Mouse (Mus musculus): ENCODE measurements around the gene Ccn6. TPM values are rescaled to one million over a fixed set of nuclear protein-coding genes. Genes with fewer than 3 reads are reported as not detected.
"Not testable (repeated sequence)": the region's sequence is repeated elsewhere in the genome, so short reads cannot be mapped to it uniquely, and the experiment has no call there.

Ccn6 gene
- not detected in 2 replicates for polyA plus RNA-seq (2015; fragmentation: Nextera tagmentation; extraction: Ambion mirVana)

- H3K9me3 ChIP-seq (ENCODE audit: control insufficient read depth): no peaks in the 10 kb centered on the region
- no peaks in the 10 kb centered on the region for H3K36me3 ChIP-seq (ENCODE audit: control insufficient read depth, insufficient read depth)
- ATAC-seq: no peak
- no peak within 1 kb of the TSS for H3K27ac ChIP-seq (ENCODE audit: low read depth, low read length)
- no peak within 1 kb of the TSS for H3K4me3 ChIP-seq (ENCODE audit: low read depth, low read length)
- no peaks in the 10 kb centered on the region for H3K4me1 ChIP-seq (replicated peaks; ENCODE audit: control insufficient read depth, insufficient read depth, low read length)
- WGBS: 85% methylated on average over 10 of the region's 10 CpGs
- peak within 1 kb of the TSS; percentile 43; the same call in 1 of the 2 replicates for H3K4me2 ChIP-seq (replicated peaks; ENCODE audit: low read depth)
- H3K27me3 ChIP-seq (replicated peaks; ENCODE audit: control insufficient read depth, insufficient read depth, low read length): no peaks in the 10 kb centered on the region
- no peak for TF ChIP-seq CTCF (IDR thresholded peaks at IDR 0.05; ENCODE audit: low read depth)
- H3K9ac ChIP-seq (ENCODE audit: low read depth, low read length): no peak within 1 kb of the TSS
Observed at GRCm38 (mm10) chr10:39163694-39164093, at the start of gene Ccn6. Gene Ccn6, minus strand, starts transcription at chr10:39163794.

- no peak for TF ChIP-seq CTCF (IDR thresholded peaks at IDR 0.05; ENCODE audit: low read depth)
- no peak for ATAC-seq
- H3K9ac ChIP-seq (ENCODE audit: low read depth, low read length): no peak overlapping the region
- H3K27ac ChIP-seq (ENCODE audit: low read depth, low read length): no peak overlapping the region
- no peak overlapping the region for H3K4me2 ChIP-seq (replicated peaks; ENCODE audit: low read depth)
- no peaks in the 10 kb centered on the region for H3K36me3 ChIP-seq (ENCODE audit: control insufficient read depth, insufficient read depth)
- H3K4me3 ChIP-seq (ENCODE audit: low read depth, low read length): no peak overlapping the region
- no peaks in the 10 kb centered on the region for H3K27me3 ChIP-seq (replicated peaks; ENCODE audit: control insufficient read depth, insufficient read depth, low read length)
- H3K9me3 ChIP-seq (ENCODE audit: control insufficient read depth): 0 out of 2 replicates have a peak, but pooled peaks cover 4% of the 10 kb centered on the region
- H3K4me1 ChIP-seq (replicated peaks; ENCODE audit: control insufficient read depth, insufficient read depth, low read length): no peaks in the 10 kb centered on the region
Observed at GRCm38 (mm10) chr10:39210031-39210430, 46.4 kb upstream of the Ccn6 start.

GRCm38 (mm10) chr10:39209161-39210025 lies 45.8 kb upstream of the Ccn6 start:
- Histone ChIP-seq H3K27me3 (replicated peaks; ENCODE audit: control insufficient read depth, insufficient read depth, low read length) (no peaks in the 10 kb centered on the region), H3K9ac (ENCODE audit: low read depth, low read length) (no peak overlapping the region), H3K27ac (ENCODE audit: low read depth, low read length) (no peak overlapping the region), H3K4me3 (ENCODE audit: low read depth, low read length) (no peak overlapping the region), H3K4me2 (replicated peaks; ENCODE audit: low read depth) (no peak overlapping the region), H3K9me3 (ENCODE audit: control insufficient read depth) (0 out of 2 replicates have a peak, but pooled peaks cover 4% of the 10 kb centered on the region), H3K36me3 (ENCODE audit: control insufficient read depth, insufficient read depth) (no peaks in the 10 kb centered on the region), H3K4me1 (replicated peaks; ENCODE audit: control insufficient read depth, insufficient read depth, low read length) (no peaks in the 10 kb centered on the region)
- TF ChIP-seq CTCF (IDR thresholded peaks at IDR 0.05; ENCODE audit: low read depth): no peak
- WGBS: 56% methylated on average over 10 of the region's 10 CpGs
- ATAC-seq: no peak

DNA sequence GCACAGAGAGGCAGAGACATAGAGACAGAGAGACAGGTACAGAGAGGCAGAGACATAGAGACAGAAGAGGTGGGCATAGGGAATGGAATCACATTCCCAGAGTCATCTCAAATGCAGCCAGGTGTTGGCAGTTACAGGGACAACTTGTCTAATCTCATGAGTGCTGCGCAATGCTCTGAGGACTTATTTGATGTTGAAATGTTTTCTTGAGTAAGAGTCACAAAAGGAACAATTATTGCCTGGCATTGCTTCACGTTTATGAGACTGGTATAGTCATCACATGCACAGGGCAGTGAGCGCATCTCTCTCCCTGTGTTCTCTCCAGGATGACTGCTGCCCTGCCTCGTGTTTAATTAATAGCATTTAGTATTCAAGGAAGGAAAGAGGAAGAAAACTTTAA lies 45.1 kb upstream of the Ccn6 start:
- H3K9ac ChIP-seq (ENCODE audit: low read depth, low read length): no peak overlapping the region
- no peaks in the 10 kb centered on the region for H3K36me3 ChIP-seq (ENCODE audit: control insufficient read depth, insufficient read depth)
- TF ChIP-seq CTCF (IDR thresholded peaks at IDR 0.05; ENCODE audit: low read depth): no peak
- H3K9me3 ChIP-seq (ENCODE audit: control insufficient read depth): 0 out of 2 replicates have a peak, but pooled peaks cover 4% of the 10 kb centered on the region
- 57% methylated on average over 4 of the region's 4 CpGs for WGBS
- no peaks in the 10 kb centered on the region for H3K27me3 ChIP-seq (replicated peaks; ENCODE audit: control insufficient read depth, insufficient read depth, low read length)
- no peaks in the 10 kb centered on the region for H3K4me1 ChIP-seq (replicated peaks; ENCODE audit: control insufficient read depth, insufficient read depth, low read length)
- no peak overlapping the region for H3K4me2 ChIP-seq (replicated peaks; ENCODE audit: low read depth)
- no peak; the same call in 1 of the 2 replicates for ATAC-seq
- H3K4me3 ChIP-seq (ENCODE audit: low read depth, low read length): no peak overlapping the region
- no peak overlapping the region for H3K27ac ChIP-seq (ENCODE audit: low read depth, low read length)

DNA sequence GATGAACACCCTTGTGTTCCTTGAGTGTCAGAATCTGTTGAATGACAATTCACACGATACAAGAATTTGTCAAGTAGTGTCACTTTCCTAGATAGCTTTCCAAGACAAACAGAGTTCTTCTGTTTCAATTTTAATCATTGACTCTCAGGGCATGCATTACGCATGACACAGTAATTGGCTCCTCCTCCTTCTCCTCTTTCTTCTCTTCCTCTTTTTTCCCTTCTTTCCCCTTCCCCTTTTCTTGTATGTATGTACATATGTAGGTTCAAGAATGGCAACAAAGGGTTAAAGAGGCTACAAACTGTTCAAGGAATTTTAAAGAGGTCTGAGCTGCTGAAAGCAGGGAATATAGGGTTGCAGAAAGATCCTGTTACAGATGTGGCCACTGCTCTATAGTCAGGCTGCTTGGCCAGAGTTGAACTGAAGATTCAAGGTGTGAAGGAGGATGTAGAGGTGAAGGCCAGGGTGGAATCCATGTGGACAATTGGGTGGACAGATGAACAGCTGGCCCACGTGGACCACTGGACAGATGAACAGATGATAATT lies 43.8 kb upstream of the Ccn6 start:
- no peaks in the 10 kb centered on the region for H3K4me1 ChIP-seq (replicated peaks; ENCODE audit: control insufficient read depth, insufficient read depth, low read length)
- no peaks in the 10 kb centered on the region for H3K36me3 ChIP-seq (ENCODE audit: control insufficient read depth, insufficient read depth)
- TF ChIP-seq CTCF (IDR thresholded peaks at IDR 0.05; ENCODE audit: low read depth): no peak
- no peak overlapping the region for H3K4me3 ChIP-seq (ENCODE audit: low read depth, low read length)
- 69% methylated on average over 3 of the region's 3 CpGs for WGBS
- no peak for ATAC-seq
- 0 out of 2 replicates have a peak, but pooled peaks cover 4% of the 10 kb centered on the region for H3K9me3 ChIP-seq (ENCODE audit: control insufficient read depth)
- H3K27ac ChIP-seq (ENCODE audit: low read depth, low read length): no peak overlapping the region
- H3K9ac ChIP-seq (ENCODE audit: low read depth, low read length): no peak overlapping the region
- no peak overlapping the region for H3K4me2 ChIP-seq (replicated peaks; ENCODE audit: low read depth)
- H3K27me3 ChIP-seq (replicated peaks; ENCODE audit: control insufficient read depth, insufficient read depth, low read length): no peaks in the 10 kb centered on the region

GRCm38 (mm10) chr10:39202490-39202889 lies 38.9 kb upstream of the Ccn6 start:
- Histone ChIP-seq H3K9ac (ENCODE audit: low read depth, low read length) (no peak overlapping the region), H3K36me3 (ENCODE audit: control insufficient read depth, insufficient read depth) (no peaks in the 10 kb centered on the region), H3K4me2 (replicated peaks; ENCODE audit: low read depth) (no peak overlapping the region), H3K9me3 (ENCODE audit: control insufficient read depth) (no peaks in the 10 kb centered on the region), H3K27me3 (replicated peaks; ENCODE audit: control insufficient read depth, insufficient read depth, low read length) (no peaks in the 10 kb centered on the region), H3K4me3 (ENCODE audit: low read depth, low read length) (no peak overlapping the region), H3K4me1 (replicated peaks; ENCODE audit: control insufficient read depth, insufficient read depth, low read length) (no peaks in the 10 kb centered on the region), H3K27ac (ENCODE audit: low read depth, low read length) (no peak overlapping the region)
- 63% methylated on average over 4 of the region's 4 CpGs for WGBS
- no peak for TF ChIP-seq CTCF (IDR thresholded peaks at IDR 0.05; ENCODE audit: low read depth)
- ATAC-seq: no peak

GRCm38 (mm10) chr10:39198216-39198615 lies 34.6 kb upstream of the Ccn6 start:
- not testable (repeated sequence) for ATAC-seq; H3K4me3 ChIP-seq (ENCODE audit: low read depth, low read length); H3K9ac ChIP-seq (ENCODE audit: low read depth, low read length); H3K27ac ChIP-seq (ENCODE audit: low read depth, low read length); H3K4me1 ChIP-seq (replicated peaks; ENCODE audit: control insufficient read depth, insufficient read depth, low read length); H3K4me2 ChIP-seq (replicated peaks; ENCODE audit: low read depth); H3K36me3 ChIP-seq (ENCODE audit: control insufficient read depth, insufficient read depth); H3K9me3 ChIP-seq (ENCODE audit: control insufficient read depth); H3K27me3 ChIP-seq (replicated peaks; ENCODE audit: control insufficient read depth, insufficient read depth, low read length)
- 94% methylated on average over 11 of the region's 11 CpGs for WGBS

Data from intestine, postnatal 0 days (tissue).